Mouse (Mus musculus): ENCODE measurements around the gene Gstp1.

GRCm38 (mm10) chr19:4081394-4081793 is 43.6 kb upstream of the Gstp1 start, which contains the start of gene Cabp2:
- TF ChIP-seq CTCF (IDR thresholded peaks at IDR 0.05) (no peak), POLR2A (IDR thresholded peaks at IDR 0.05; ENCODE audit: insufficient read depth, low read depth, low read length) (no peak)
